Mouse (Mus musculus): ENCODE measurements at regions not wholly inside any gene's neighbourhood (a gene's known extent, or its start where the extent isn't known, plus 50 kb on each side); places are given as distances from the start of the nearest gene placed in this dataset.

- DNase-seq: peak; percentile 5
- intact Hi-C loops (cut with DNase I): no loop called here
Observed at GRCm38 (mm10) chrX:23136710-23137109, 228.2 kb downstream of the Klhl13 start.

- DNase-seq: no peak
- intact Hi-C loops (cut with DNase I): no loop called here
Observed at GRCm38 (mm10) chrX:23095867-23096266, 269.0 kb downstream of the Klhl13 start.

DNA sequence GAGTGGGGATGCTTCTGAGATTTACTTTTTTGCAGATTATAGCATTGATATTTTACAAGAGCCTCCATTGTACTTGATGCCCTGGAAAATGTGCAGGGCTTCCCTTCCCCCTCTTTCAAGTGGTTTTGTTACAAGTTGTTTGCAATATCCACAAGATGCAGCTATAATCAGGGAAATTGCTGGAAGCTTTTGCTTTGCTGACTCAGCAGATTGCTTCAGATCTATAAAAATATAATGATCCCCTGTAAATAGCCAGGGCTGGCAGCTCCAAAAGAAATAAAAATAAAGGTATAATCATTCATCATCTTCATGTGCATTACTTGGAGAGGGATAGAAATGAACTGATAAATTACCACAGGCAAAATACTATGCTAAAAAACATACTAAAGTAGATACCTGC, 272.1 kb downstream of the Klhl13 start:
- no peak for DNase-seq
- intact Hi-C loops (cut with DNase I): no loop called here

DNA sequence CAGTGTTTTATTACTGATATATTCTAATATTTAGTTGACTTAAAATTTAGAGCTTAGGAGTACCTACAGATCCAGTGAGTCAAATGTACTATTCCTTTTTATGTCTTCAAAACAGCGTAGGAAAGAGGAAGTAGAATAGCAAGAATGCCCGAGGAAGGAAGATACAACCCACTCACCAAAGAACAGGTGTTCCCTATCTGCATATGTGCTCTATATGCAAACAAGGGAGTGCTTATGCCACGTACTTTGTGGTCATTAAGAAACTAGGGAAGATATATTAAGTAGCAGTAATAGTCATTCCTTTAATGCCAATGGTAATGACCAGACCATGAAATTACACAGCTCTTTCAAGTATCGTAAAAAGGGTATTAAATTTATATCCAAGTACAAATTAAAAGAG, 298.4 kb downstream of the Klhl13 start:
- DNase-seq: no peak
- intact Hi-C loops (cut with DNase I): no loop called here

DNA sequence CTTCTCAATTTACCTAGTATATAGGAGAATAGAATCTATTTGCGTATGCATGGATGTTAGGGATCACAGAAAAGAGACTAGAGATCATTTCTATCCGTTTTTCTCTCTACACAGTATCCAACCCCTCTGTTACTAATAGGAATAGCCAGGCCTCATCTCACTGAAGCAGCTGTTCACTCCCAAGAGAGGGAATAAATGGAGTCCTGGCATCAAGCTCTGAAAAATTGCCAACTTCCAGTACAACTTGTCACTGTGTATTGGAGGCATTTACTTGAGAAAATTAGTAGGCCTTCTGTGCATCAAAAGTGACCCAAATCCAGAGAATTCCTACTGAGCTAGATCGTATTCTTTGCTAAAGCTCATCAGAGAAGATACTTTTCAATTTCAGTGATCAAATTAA, 337.3 kb downstream of the Klhl13 start:
- DNase-seq: peak; percentile 13
- intact Hi-C loops (cut with DNase I): no loop called here

- intact Hi-C loops (cut with DNase I): no loop called here
- peak; percentile 26 for DNase-seq
Observed at GRCm38 (mm10) chrX:23015562-23015961, 349.3 kb downstream of the Klhl13 start.

GRCm38 (mm10) chrX:23015118-23015517, 349.8 kb downstream of the Klhl13 start:
- no peak for DNase-seq
- intact Hi-C loops (cut with DNase I): no loop called here
